Mouse (Mus musculus) layer of hippocampus, adult 11-12 months (tissue): ENCODE data around the gene Mogs.

Source experiments
- DNase-seq: peaks from one replicate; pipeline ENCODE4 v3.0.0; 2022; ENCODE audit warnings: low spot score

Gene Mogs

GRCm38 (mm10) chr6:83121863-83122710 is 6.8 kb downstream of the Mogs start:
- no peak for DNase-seq

DNA sequence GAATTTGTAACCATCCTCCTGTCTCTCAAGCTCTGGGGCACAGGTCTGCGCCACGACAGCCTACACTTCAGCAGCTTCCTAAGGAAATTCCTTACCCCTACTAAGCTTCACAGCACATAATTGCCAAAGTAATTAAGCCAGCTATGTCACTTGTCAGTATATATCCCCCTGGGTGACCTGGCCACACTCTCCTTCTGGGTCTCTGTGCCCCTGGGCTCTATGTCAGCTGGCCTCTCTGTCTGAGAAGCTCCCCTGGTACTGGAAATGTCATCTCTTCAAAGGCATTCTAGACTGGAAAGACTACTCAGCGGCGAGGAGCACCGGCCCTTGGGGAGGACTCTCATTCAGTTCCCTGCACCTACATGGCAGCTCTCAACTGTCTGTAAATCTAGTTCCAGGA is 7.7 kb downstream of the Mogs start:
- no peak for DNase-seq

DNA sequence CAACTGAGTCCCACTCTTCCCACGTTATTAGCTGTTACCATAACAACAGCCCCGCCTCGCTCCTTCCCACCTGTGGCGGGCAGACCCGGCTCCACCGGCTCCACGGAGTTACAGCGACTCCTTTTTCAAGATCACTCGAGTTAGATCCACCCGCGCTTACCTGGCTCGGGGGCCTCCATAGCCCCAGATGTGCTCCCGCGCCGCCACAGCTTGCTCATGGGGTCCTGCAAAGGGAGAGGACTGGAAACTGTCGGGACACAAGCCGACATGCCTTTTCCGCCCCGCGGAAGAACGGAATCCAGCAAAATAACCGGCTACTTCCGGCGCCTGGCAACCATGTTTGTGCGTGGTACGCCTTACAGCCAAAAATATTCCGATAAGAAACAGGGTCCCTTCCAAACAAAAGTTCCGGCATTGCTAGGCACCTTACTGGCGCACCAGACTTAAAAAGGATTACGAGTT is 9.6 kb downstream of the Mogs start:
- DNase-seq, result peak; percentile 93

- DNase-seq, result no peak
Measured at GRCm38 (mm10) chr6:83125331-83125730, 10.0 kb downstream of the Mogs start, which contains the start of gene Ino80b. TSS of gene Ino80b (minus strand) at chr6:83125431.

DNA sequence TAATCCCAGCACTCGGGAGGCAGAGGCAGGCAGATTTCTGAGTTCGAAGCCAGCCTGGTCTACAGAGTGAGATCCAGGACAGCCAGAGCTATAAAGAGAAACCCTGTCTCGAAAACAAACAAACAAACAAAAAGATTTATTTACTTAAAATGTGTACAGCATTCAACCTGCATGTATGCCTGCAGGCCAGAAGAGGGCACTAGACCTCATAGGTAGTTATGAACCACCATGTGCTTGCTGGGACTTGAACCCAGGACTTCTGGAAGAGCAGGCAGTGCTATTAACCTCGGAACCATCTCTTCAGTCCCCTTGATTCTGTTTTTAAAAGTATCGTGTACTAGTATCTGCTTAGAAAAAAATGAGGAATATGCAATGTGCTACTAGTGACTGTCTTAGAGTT is 12.1 kb downstream of the Mogs start:
- no peak for DNase-seq

DNA sequence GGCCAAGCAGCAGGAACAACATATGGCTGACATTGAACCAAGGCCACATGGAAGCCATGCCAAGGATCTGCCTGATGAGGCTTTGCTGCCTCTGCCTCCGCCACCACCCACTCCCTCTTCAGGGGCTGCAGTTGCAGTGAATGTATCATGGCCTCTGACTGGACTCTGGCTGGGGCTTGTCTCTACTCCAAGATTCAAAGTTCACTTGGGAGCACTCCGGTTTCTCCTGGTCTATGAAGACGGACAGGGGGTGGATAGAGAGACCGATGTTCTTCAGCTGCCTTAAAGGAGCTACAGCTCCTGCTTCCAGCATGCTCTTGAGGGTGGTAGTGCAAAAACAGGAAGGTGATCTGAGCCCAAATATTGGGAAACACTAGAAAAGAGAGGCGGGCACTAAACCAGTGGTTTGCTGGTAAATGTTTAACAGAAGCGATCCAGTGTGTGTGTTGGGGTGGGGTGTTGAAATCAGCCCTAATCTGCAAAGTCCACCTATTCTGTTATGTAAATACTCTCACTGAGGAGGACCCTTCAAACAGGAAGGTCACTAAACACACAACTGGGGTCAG is 16.3 kb downstream of the Mogs start:
- DNase-seq, result no peak

DNA sequence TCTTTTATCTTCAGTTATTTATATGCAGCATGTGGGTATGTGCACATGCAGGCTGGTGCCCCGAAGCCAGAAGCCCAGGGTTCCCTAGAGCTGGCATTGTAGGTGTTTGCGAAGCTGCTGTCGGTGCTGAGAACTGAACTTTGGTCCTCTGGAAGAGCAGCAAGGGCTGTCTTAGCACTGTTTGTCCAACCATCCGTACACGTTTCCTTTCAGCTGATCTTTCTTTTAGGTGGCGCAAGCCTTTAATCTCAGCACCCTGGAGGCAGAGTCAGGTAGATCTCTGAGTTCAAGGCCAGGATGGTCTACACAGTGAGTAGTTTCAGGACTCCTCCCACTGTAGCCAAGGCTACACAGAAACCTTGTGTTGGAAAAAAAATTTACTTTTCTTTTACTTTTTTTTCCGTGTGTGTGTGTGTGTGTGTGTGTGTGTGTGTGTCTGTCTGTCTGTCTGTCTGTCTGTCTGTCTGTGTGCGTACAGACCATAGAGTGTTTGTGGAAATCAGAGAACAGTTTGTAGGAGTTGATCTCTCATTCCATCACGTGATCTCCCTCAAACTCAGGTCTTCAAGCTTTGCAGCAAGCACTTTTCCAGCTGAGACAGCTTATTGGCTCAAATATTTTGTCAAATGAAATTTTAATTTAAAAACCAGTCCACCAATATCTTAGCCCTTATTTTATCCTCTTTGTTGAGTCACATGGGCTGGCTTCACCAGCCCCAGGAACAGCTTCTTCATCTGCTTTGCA is 17.1 kb downstream of the Mogs start:
- DNase-seq, result no peak

GRCm38 (mm10) chr6:83134226-83134625 is 18.9 kb downstream of the Mogs start:
- no peak for DNase-seq

- no peak for DNase-seq
Measured at GRCm38 (mm10) chr6:83134951-83135513, 19.7 kb downstream of the Mogs start, which contains the start of gene Rtkn. TSS of gene Rtkn (plus strand) at chr6:83135463.

DNA sequence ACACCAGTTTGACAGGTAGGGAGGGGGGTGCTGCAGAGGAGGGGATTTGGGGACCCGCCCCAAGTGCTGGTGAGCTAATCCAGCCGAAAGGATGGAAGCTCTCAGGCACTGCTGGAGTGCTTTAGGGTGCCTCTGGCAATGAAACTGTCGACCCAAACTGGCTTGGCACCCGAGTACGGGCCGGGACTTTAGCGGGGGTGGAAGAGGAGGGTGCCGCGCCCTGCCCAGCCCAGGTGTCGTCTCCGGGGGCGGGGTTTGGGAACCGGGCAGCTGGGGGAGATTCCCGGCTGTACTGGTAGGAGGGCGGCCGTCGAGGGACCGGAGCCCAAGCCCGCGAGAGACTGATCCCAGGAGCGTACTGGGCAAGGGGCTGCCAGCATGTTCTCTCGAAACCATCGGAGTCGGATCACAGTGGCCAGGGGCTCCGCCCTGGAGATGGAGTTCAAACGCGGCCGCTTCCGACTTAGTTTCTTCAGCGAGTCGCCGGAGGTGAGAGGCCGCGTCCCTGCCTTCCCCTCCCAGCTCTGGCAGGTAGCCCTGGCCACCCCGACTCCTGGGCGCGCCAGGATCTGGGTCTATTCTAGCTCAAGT is 20.4 kb downstream of the Mogs start:
- DNase-seq, result no peak

DNA sequence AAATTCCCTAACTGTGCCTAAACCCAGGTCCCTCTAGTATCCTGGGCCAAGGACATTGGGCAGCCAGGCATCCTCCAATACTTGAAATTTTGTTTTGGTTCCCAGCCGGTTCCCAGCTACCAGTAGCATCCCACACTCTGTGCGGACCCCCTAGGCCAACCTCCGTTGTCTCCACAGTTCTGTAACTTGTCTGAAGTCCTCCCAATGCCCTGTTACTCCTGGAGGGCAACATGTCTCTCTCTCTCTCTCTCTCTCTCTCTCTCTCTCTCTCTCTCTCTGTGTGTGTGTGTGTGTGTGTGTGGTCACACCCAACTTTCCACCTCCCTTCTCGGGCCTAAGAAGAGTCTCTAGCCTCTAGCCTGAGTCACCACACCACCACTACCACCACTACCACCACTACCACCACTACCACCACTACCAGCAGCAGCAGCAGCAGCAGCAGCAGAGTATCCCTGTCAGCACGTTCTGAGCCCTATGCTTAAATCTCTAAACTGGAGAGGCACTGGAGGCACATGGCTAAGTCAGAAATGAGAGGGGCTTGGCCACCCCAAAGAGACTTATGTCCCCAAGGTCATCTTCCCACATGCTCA is 21.1 kb downstream of the Mogs start:
- DNase-seq, result no peak

DNA sequence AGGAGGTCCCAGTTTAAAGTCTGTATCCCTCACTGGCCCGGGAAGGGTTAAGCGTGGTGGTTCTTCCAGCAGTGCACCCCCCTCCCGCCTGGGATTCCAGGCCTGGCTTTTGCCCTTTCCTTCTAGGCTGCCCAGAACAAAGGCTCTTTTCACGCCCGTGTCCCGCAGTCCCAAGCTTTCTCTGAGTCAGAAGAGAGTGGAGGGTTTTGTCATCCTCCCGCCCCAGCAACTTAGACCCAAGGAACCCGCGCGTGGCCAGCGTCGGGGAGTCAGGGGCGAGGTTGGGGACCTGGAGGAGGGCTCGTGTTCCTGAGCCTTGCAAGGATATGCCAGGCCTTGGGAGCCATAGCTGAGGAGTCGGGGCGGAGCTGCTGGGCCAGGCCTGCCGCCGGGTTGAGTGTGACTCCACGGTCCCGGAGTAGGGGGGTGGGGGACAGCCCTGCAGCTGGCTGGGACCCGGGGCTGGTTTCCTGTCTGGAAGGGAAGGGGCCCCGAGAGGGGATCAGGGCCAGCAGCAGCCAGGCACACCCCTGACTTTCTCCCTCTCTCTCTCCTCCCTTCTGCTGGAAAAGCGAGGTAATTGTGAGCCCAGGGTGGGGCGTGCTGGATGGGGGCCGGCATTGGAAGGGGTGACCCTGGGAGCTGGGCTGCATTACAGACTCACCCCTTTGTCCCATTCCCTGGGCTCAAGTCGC is 21.7 kb downstream of the Mogs start:
- peak; percentile 67 for DNase-seq

DNA sequence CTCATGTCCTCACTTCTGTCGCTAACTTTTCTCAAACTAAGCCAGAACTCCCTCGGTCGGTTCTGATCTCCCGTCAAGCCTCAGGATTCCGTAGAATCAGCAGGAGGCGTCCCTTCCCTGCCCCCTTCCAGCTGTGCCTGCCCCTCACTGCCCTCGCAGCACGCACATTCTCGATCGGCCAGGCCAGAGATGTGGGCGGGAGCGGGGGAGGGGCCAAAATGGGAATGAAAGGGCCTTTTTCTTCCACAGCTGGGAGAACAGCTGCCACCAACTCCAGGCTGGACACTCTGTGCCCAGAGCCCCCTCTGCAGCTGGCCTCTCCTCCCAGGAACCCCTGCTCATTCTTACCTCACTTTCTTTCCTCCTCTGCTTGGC is 22.3 kb downstream of the Mogs start:
- peak; percentile 85 for DNase-seq

DNA sequence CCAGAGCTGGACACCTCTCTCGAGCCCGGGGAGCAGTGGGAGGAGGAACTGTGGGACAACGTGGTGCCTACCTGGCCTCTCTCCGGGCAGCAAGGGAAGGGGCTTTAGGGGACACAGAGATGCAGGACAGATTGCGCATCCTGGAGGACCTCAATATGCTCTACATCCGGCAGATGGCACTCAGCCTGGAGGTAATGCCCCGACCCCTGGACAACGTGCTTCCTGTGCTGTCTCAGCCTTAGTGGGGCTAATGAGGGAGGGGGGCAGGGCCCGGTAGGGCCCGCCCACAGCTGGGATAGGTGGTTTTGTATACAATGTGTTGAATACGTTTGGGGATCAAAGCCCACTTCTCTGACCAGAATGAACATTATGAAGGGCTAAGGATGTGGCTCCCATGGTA is 22.8 kb downstream of the Mogs start:
- no peak for DNase-seq

DNA sequence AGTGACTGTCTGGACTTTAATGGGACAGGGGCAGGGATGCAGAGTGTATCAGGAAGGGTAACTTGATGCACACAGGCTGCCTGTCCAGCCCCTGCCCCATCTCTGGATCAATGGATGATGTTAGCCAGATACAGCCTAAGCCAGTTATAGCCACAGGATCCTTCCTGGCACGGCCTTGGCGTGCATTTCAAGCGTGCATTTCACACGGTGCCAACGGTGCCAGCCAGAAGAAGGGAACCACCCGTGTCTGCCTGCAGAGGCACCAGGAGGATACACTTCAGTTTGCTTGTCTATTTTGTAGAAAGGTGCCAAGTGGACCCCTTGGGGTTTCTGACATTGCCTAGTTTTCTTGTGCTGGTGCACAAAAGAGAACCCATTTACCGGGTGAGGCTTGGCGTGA is 24.7 kb downstream of the Mogs start:
- no peak for DNase-seq

GRCm38 (mm10) chr6:83141636-83142035 is 26.3 kb downstream of the Mogs start:
- DNase-seq, result no peak

- DNase-seq, result peak; percentile 74
Measured at GRCm38 (mm10) chr6:83142211-83142731, 27.0 kb downstream of the Mogs start.

DNA sequence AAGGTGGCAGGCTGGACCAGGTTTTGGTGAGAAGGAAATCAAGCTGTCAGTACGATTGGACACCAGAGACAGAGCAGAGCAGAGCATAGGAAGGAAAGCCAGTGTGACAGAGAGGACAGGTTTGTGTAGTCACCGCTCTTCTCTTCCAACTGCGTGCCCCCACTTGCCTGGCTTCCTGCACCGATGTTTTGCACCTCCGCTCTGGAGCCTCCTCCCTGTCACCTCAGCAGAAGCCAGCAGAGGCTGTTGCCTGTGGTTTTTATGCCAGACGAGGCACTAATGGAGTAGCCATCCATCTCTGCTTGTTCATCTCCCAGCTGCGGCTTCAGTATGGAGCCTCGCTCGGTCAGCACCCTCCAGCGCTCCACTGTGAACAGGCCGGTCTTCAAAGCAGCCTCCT is 27.6 kb downstream of the Mogs start:
- no peak for DNase-seq

GRCm38 (mm10) chr6:83145209-83145608 is 29.9 kb downstream of the Mogs start:
- no peak for DNase-seq

DNA sequence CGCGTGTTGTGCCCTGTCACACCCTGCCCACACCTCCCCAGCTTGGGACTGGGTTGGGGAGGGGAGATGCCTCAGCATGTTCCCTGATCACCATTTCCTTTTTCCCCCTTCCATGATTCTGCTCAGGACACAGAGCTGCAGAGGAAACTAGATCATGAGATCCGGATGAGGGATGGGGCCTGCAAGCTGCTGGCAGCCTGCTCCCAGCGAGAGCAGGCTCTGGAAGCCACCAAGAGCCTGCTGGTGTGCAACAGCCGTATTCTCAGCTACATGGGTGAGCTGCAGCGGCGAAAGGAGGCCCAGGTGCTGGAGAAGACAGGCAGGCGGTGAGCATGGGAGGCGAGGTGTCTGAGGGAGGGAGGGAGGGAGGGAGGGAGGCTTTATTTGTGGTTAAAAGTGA is 30.5 kb downstream of the Mogs start:
- no peak for DNase-seq

GRCm38 (mm10) chr6:83147280-83147679 is 32.0 kb downstream of the Mogs start:
- no peak for DNase-seq
